Mouse (Mus musculus) embryo, embryonic 10 days (tissue): ENCODE measurements around the gene Foxc2.
"Not testable (repeated sequence)": the region's sequence is repeated elsewhere in the genome, so short reads cannot be mapped to it uniquely, and the experiment has no call there.

Source experiments
- DNase-seq: peaks from one replicate; pipeline ENCODE4 v3.0.0-alpha.2; 2015; ENCODE audit warnings: low spot score

Foxc2 gene

DNA sequence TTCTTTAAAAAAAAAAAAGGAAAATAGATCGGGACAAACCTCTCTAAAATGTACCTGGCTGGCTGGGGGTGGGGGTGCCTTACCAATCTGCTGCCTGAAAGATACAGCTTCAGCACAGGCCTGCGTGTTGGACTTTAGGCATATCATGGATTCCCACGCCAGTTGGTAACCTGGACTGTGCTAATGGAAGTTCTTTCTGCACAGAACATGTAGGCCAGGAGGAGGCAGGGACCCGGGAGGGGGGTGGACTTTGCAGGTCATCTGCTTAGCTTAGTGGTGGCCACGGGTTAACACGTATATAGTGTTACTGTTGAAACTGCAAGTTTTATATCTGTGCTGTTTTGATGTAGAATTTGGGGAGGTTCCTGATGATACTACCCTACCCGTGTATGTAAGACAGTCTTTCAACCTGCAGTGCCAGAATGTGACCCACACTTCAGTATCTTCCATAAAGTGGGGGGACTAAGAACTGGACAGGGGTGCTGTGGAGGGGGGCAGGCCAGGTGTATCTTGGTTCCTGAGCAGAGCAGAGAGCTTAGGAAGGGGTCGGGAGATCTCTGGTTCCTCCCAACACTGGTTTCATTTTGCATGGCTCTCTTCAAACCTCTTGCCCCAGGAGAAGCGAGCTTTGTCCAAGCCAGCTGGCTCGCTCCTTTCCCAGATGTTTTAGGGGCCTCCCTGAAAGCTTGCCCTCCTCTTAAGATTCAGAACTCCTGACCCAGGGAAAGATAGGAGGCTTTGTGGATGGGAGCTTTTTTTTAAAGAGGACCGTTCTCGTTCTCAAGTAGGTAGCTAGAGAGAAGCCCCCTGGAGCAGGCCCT, 3.9 kb downstream of the Foxc2 start:
- DNase-seq: no peak

GRCm38 (mm10) chr8:121120456-121121419, 4.8 kb downstream of the Foxc2 start:
- peak; percentile 15 for DNase-seq

DNA sequence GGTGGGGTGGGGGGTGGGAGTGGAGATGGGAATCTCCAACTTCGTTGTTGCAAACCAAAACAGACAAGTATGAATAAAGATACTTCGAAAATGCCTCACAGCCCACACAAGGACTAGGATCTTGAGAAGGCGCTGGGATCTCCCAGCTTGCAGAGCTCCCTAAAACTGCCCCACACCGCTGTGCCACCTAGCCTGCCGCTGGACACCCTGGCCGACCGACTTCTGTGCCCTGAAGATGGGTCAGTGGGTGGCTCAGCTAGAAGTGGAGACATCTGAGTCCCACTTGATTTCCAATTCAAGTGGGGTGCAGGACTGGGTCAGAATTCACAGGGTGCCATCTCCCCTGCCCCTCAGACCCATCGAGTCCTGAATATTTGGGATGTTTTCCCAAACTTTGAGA, 5.7 kb downstream of the Foxc2 start:
- DNase-seq: no peak

GRCm38 (mm10) chr8:121122368-121122767, 6.4 kb downstream of the Foxc2 start:
- no peak for DNase-seq

DNA sequence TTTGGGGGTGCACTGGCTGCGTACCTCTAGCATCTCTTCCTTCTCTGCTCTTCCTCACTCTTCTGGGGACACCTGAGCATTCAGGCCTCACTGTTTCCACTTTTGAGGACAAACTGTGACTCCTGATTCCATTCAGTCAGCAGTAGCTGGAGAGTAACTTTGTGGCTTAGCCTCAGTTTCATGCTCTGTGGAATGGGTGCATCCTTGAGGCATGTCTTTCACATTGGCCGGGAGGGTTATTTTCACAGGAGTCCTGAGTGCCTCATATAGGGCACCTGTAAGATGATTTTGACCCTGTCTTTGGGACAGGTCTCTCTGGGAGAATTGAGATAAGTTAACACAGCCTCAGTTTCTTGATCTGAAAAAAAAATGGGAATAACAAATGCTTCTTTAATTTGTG, 7.1 kb downstream of the Foxc2 start:
- no peak for DNase-seq

GRCm38 (mm10) chr8:121124547-121125239, 8.7 kb downstream of the Foxc2 start:
- peak; percentile 27 for DNase-seq

GRCm38 (mm10) chr8:121125311-121125876, 9.4 kb downstream of the Foxc2 start:
- peak; percentile 93 for DNase-seq

DNA sequence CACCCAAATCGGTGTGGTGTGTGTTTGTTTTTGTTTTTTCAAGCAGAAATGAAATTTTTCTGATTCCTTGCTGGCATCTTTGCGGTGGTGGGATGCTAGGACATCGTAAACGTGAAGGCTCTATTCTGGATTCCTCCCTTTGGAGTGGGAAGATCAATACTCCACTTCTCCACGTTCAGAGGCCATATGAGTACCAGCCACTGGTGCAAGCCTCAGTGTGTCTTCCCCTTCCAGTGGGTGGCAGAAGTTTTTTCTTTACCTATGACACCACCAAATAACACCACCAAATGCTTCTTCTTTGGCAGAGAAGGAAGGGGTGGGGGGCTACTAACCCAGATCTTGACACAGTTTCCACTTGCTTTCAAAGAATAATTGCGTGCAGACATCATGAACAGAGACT, 10.2 kb downstream of the Foxc2 start:
- no peak for DNase-seq

DNA sequence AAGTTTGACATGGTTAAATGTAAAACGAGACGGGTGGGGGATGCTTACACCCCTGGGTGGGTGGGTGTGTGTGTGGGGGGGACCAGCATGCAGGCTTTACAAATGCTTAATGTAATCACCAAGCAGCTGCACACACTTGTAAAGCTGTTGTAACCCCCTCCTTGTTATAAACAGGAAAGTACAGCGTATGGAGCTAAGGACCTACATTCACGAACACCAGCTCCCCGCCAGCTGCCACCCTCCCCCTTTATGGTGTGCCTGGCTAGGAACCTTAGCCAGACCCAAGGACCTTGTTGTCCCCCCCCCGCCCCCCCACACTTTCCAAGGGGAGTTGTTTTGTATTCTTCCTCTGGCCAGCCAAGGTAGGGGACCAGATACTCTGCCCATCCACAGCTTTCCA, 10.7 kb downstream of the Foxc2 start:
- no peak for DNase-seq

GRCm38 (mm10) chr8:121127291-121127701, 11.3 kb downstream of the Foxc2 start:
- no peak for DNase-seq

DNA sequence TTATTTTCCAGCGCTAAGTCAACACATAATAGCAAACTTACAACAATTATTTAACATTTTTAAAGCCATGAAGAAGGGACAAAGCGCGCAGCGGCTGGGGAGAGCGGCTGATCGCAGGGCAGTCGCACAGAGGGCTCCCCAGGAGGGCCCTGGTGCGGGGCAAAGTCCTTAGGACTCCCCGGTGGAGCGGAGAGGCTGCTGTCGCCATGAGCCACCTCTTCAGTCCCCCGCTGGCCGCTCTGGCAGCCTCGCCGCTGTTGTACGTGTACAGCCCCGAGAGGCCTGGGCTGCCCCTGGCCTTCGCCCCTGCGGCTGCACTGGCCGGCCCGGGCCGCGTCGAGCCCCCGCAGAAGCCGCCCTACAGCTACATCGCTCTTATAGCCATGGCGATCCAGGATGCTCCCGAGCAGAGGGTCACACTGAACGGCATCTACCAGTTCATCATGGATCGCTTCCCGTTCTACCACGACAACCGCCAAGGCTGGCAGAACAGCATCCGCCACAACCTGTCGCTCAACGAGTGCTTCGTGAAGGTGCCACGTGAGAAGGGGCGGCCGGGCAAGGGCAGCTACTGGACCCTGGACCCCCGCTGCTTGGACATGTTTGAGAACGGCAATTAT, 11.9 kb downstream of the Foxc2 start, which contains the start of gene Foxl1:
Gene Foxl1, plus strand, starts transcription at position 185 of the 620 bp plus-strand sequence.
- DNase-seq: no peak

DNA sequence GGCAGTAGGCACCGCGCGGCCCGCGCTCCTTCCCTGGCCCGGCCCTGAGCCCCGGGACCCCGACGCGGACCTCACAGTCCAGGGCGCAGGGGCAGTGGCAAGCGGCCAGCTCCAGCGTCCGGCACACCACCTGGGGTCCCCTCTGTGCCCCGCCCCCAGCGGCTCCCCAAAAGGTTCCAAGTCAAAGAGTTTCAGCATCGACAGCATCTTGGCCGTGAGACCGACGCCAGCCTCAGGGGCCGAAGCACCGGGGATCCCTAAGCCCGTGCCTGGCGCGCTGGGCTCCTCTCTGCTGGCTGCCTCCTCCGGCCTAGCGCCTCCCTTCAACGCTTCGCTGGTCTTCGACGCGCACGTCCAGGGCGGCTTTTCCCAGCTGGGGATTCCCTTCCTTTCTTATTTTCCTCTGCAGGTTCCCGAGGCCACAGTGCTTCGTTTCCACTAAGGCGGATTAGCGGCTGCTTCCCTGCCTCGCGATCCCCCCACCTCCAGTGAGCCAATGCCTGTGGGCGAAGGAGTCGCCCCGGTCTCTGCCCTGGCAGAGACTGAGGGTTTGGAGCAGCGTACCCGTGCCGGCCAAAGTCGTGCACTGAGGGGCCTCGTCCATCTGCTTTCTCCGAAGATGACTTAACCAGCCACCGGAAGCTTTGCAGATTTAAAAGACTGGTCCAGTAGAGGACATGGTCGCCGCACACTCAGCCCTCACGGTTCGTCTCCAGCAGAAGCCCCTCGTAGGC, 12.7 kb downstream of the Foxc2 start:
- peak; percentile 58 for DNase-seq

GRCm38 (mm10) chr8:121129265-121129940, 13.4 kb downstream of the Foxc2 start:
- DNase-seq: no peak

DNA sequence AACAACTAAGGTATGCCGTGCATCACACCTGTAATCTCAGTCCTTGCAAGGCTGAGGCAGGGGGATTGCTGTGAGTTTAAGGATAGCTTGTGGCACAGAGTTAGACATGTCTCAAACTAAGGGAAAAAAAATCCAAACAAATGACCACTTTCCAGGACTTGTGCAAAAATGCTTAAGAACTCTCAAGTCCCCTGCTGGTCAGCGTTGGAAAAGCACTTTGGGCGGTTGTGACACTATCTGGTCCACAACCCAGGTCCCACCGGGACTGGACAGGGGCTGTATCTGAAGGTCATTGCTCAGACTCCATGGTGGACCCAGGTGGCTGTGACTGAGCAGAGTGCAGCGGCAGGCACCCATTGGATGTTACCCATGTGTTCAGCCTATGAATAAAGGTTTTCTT, 14.6 kb downstream of the Foxc2 start:
- DNase-seq: peak; percentile 77

GRCm38 (mm10) chr8:121132961-121133513, 17.1 kb downstream of the Foxc2 start:
- no peak for DNase-seq

DNA sequence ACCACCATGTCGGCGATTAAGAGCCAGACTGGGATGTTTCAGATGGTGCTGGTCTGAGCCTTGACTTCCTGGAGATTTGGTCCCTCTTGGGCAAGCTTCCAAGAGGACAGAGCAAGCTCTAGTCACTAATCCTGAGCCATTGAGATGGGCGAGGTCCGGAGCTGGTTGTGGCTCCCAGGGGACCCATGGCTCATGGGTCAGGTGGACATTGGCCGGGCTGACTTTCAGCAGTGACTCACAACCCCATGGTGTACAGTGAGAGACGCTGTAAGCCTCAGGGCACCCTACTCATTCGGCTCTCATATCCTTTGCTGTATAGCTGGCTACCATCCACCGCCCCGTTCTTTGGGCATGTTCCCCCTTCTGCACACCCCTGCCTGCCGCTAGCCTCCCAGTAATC, 18.1 kb downstream of the Foxc2 start:
- no peak for DNase-seq

DNA sequence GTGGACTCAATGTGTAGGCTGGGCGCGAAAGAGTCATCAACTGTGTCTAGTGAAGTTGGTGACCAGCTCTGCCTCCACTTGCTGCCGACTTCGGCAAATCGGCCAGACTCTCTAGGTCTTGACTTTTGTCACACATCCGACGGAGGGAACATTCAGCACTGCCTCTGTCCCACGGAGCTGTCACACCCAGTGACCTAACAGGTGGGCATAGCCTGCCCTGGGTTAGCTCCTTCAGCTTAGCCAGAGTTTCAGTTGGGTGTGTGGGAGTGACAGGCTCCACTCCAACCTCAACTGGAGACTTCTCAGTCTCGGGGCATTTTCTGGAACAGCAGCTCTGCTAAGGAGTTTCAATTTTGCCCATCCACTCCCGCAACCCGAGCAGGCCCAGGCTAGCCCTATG, 18.5 kb downstream of the Foxc2 start:
- DNase-seq: no peak

GRCm38 (mm10) chr8:121136856-121137255, 20.9 kb downstream of the Foxc2 start:
- DNase-seq: no peak

DNA sequence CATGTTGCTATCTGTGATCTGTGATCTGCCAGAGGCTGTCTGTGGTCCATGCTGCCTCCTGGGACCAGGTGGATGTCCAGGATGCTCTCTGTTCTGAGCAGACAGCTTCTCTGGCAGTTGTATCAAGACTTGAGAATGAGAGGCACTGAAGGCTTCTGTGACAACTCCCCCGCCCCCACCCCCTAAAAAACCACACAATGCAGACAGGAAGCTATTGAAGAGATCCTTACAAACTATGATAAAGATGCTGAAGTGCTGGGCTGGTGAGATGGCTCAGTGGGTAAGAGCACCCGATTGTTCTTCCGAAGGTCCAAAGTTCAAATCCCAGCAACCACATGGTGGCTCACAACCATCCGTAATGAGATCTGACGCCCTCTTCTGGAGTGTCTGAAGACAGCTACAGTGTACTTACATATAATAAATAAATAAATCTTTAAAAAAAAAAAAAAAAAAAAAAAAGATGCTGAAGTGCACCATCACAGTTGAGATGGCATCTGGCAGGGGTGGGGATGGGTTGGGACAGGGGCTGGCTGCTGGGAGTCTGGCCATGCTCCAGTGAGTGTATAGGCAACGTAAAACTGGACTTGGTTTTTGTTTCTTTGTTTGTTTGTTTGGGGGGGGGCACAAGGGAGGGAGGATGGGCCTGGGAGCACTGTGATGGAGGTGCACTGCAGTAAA, 29.6 kb downstream of the Foxc2 start:
- DNase-seq: not testable (repeated sequence)
